Mouse (Mus musculus): ENCODE measurements at regions not wholly inside any gene's neighbourhood (a gene's known extent, or its start where the extent isn't known, plus 50 kb on each side); places are given as distances from the start of the nearest gene placed in this dataset.

- Histone ChIP-seq H3K79me2 (ENCODE audit: control insufficient read depth, insufficient read depth, low read length, poor library complexity) (no peaks in the 10 kb centered on the region), H3K36me3 (ENCODE audit: control insufficient read depth in 1 of 2, insufficient read depth in 2 of 2, low read length in 2 of 2) (no peaks in the 10 kb centered on the region), H3K9me3 (replicated peaks; ENCODE audit: insufficient read depth, low read length) (no peaks in the 10 kb centered on the region), H3K27ac (ENCODE audit: control insufficient read depth, low read depth, low read length) (no peak overlapping the region), H3K9ac (ENCODE audit: control insufficient read depth, low read depth, low read length, poor library complexity, severe bottlenecking) (no peak overlapping the region), H3K27me3 (ENCODE audit: control insufficient read depth in 1 of 2, insufficient read depth in 2 of 2, low read length in 2 of 2) (no peaks in the 10 kb centered on the region), H3K4me3 (ENCODE audit: control insufficient read depth in 1 of 2, insufficient read depth in 1 of 2, low read depth in 2 of 2, low read length in 2 of 2) (no peak overlapping the region), H3K4me1 (ENCODE audit: control insufficient read depth in 1 of 2, insufficient read depth in 2 of 2, low read length in 2 of 2) (no peaks in the 10 kb centered on the region)
- no peak for TF ChIP-seq MAFK (IDR thresholded peaks at IDR 0.05; ENCODE audit: borderline replicate concordance, low read depth, low read length)
- no peak for TF ChIP-seq SMC3 (IDR thresholded peaks at IDR 0.05; ENCODE audit: low read depth, low read length)
- TF ChIP-seq CHD2 (IDR thresholded peaks at IDR 0.05; ENCODE audit: low read length): no peak
- no peak for TF ChIP-seq RAD21 (IDR thresholded peaks at IDR 0.05; ENCODE audit: low read depth, low read length)
- TF ChIP-seq CTCF (IDR thresholded peaks at IDR 0.05 in 2 of 3, conservative IDR thresholded peaks at IDR 0.05 in 1 of 3; ENCODE audit: control insufficient read depth in 1 of 3, insufficient read depth in 1 of 3, low read depth in 2 of 3, low read length in 3 of 3, poor library complexity in 1 of 3, severe bottlenecking in 1 of 3): no peak
- no peak for TF ChIP-seq KAT2A (conservative IDR thresholded peaks at IDR 0.05; ENCODE audit: low read depth, low read length)
- DNase-seq (ENCODE audit: low read depth, low spot score): no peak
Observed at GRCm38 (mm10) chr2:47833517-47833916, 980.4 kb upstream of the Acvr2a start.

GRCm38 (mm10) chr2:47834055-47834799 lies 979.7 kb upstream of the Acvr2a start:
- no peak overlapping the region for H3K4me3 ChIP-seq (ENCODE audit: control insufficient read depth in 1 of 2, insufficient read depth in 1 of 2, low read depth in 2 of 2, low read length in 2 of 2)
- no peaks in the 10 kb centered on the region for H3K36me3 ChIP-seq (ENCODE audit: control insufficient read depth in 1 of 2, insufficient read depth in 2 of 2, low read length in 2 of 2)
- DNase-seq (ENCODE audit: low read depth, low spot score): no peak
- no peaks in the 10 kb centered on the region for H3K9me3 ChIP-seq (replicated peaks; ENCODE audit: insufficient read depth, low read length)
- TF ChIP-seq MEF2A (IDR thresholded peaks at IDR 0.05; ENCODE audit: extremely low read depth, insufficient replicate concordance, low read depth, low read length, poor library complexity, severe bottlenecking) (no peak), TBP (IDR thresholded peaks at IDR 0.05; ENCODE audit: low read depth, low read length) (no peak), GATA1 (IDR thresholded peaks at IDR 0.05; ENCODE audit: low read depth, low read length) (no peak), RCOR1 (IDR thresholded peaks at IDR 0.05; ENCODE audit: low read depth, low read length) (no peak), HCFC1 (IDR thresholded peaks at IDR 0.05; ENCODE audit: low read depth, low read length) (no peak), CHD2 (IDR thresholded peaks at IDR 0.05; ENCODE audit: low read length) (no peak), POLR2A (IDR thresholded peaks at IDR 0.05; ENCODE audit: control insufficient read depth in 1 of 2, insufficient read depth in 1 of 2, low read depth in 1 of 2, low read length in 2 of 2, poor library complexity in 1 of 2) (no peak), ZC3H11A (IDR thresholded peaks at IDR 0.05; ENCODE audit: low read depth, low read length) (no peak), MYC (IDR thresholded peaks at IDR 0.05; ENCODE audit: low read depth, low read length) (no peak), ZMIZ1 (IDR thresholded peaks at IDR 0.05; ENCODE audit: low read depth, low read length) (no peak), SIN3A (IDR thresholded peaks at IDR 0.05; ENCODE audit: low read length) (no peak)
- no peaks in the 10 kb centered on the region for H3K27me3 ChIP-seq (ENCODE audit: control insufficient read depth in 1 of 2, insufficient read depth in 2 of 2, low read length in 2 of 2)
- no peak overlapping the region for H3K9ac ChIP-seq (ENCODE audit: control insufficient read depth, low read depth, low read length, poor library complexity, severe bottlenecking)
- H3K79me2 ChIP-seq (ENCODE audit: control insufficient read depth, insufficient read depth, low read length, poor library complexity): no peaks in the 10 kb centered on the region
- no peaks in the 10 kb centered on the region for H3K4me1 ChIP-seq (ENCODE audit: control insufficient read depth in 1 of 2, insufficient read depth in 2 of 2, low read length in 2 of 2)
- H3K27ac ChIP-seq (ENCODE audit: control insufficient read depth, low read depth, low read length): no peak overlapping the region

Data from MEL (cell line).